Comparison of ENCODE assay signal across 14 mouse cellular contexts in the genomic region with DNA sequence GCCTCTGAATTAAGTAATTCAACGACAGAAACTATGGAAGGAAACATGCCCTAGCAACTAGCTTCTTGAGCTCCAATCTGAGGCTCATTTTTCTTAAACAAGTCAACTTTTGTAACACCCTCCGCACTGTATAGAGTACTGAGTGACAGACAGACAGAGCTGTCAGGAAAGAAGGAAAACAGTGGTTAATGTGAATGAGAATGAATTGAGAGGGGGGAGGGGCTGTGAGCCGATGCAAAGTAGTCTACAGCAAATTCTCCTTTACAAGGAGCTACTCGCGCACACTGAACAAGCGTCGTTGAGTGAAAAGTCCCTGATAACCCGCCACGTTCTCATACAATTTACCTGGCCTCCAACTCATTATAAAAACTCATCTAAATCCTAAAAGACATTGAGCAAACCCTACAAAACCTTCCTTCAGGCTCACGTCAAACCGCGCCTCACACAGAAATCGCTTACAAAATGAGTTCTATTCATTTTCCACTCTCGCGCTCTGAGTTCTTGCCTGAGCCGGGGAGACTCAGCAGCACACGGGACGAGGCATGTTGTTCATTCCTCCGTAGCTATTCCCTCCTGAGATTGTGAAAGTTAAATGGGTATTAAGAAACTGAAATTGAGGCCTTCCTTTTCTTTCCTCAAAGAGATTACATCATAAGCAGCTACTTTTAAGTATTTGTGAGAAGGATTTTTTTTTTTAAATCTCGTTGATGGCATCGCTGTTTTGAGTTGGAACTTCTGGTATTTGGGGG. TPM values are rescaled to one million over a fixed set of nuclear protein-coding genes. Genes with fewer than 3 reads are reported as not detected.
A peak's percentile ranks its signal among the peaks of the same experiment; 100 is the strongest.
DNase-seq lines count a peak whose midpoint lies in the region; ATAC-seq and TF ChIP-seq lines count a peak whose summit lies in the region.
"Had no signal": no experiment of that assay in that cellular context is flagged by ENCODE, and none has a peak within 500 bp of the region (broad histone marks: within the 10 kb centered on the region; RNA-seq: fewer than 3 reads in every experiment).

No protein-coding gene starts in this region.

- no peak overlapping the region for H3K4me3 ChIP-seq in heart, embryonic 13.5 days
- no peak overlapping the region for H3K4me3 ChIP-seq in embryonic facial prominence, embryonic 12.5 days
- H3K4me3 ChIP-seq in forebrain, postnatal 0 days (ENCODE audit: low read depth, low read length), result peak overlapping the region; percentile 11; the same call in 1 of the 2 replicates
- no peak overlapping the region for H3K4me3 ChIP-seq in cerebellum, adult 2 months (replicated peaks; ENCODE audit: insufficient read depth, low read depth, low read length)

- TF ChIP-seq POLR2A in cerebellum, adult 2 months (IDR thresholded peaks at IDR 0.05; ENCODE audit: borderline replicate concordance, insufficient read depth, low read length), result no peak

- H3K4me2 ChIP-seq in heart, embryonic 13.5 days, result peak overlapping the region; percentile 16; the same call in 1 of the 2 replicates
- peak overlapping the region; percentile 10; the same call in 1 of the 2 replicates for H3K4me2 ChIP-seq in embryonic facial prominence, embryonic 12.5 days (replicated peaks)
- H3K4me2 ChIP-seq in forebrain, postnatal 0 days (ENCODE audit: low read depth), result peak overlapping the region; percentile 38

- no peaks in the 10 kb centered on the region for H3K36me3 ChIP-seq in heart, embryonic 13.5 days
- H3K36me3 ChIP-seq in embryonic facial prominence, embryonic 12.5 days, result no peaks in the 10 kb centered on the region
- H3K36me3 ChIP-seq in forebrain, postnatal 0 days (ENCODE audit: insufficient read depth), result no peaks in the 10 kb centered on the region
- H3K36me3 ChIP-seq: G1E had no signal

- no peak for DNase-seq in heart, adult 9 months (ENCODE audit: low spot score in 2 of 2)
- peak; percentile 58 for DNase-seq in forebrain, postnatal 0 days
- no peak for DNase-seq in cerebellum, adult 2 months
- no peak for DNase-seq in cerebellum, adult 11-12 months
- DNase-seq in adrenal gland, postnatal 25 days, result no peak
- DNase-seq: B cell, adult 2 months; gastrocnemius, postnatal 10 days; heart, postnatal 14 days; kidney, adult 9 months; lung, adult 2 months had no signal

- no peak overlapping the region for H3K9ac ChIP-seq in heart, embryonic 13.5 days
- no peak overlapping the region for H3K9ac ChIP-seq in embryonic facial prominence, embryonic 12.5 days
- H3K9ac ChIP-seq in forebrain, postnatal 0 days, result no peak overlapping the region

- H3K4me1 ChIP-seq in heart, embryonic 13.5 days, result peaks cover 9% of the 10 kb centered on the region
- H3K4me1 ChIP-seq in embryonic facial prominence, embryonic 12.5 days, result no peaks in the 10 kb centered on the region
- 0 out of 2 replicates have a peak, but pooled peaks cover 5% of the 10 kb centered on the region for H3K4me1 ChIP-seq in forebrain, postnatal 0 days (ENCODE audit: insufficient read depth)
- H3K4me1 ChIP-seq in cerebellum, adult 2 months (ENCODE audit: control insufficient read depth, insufficient read depth, low read length), result peaks cover 2% of the 10 kb centered on the region; the same call in 1 of the 2 replicates

- 58% methylated on average over 21 of the region's 21 CpGs for WGBS in heart, embryonic 13.5 days
- 55% methylated on average over 21 of the region's 21 CpGs for WGBS in embryonic facial prominence, embryonic 12.5 days
- WGBS in forebrain, postnatal 0 days, result 26% methylated on average over 21 of the region's 21 CpGs
- WGBS in cerebellum, adult 2 months, result 83% methylated on average over 21 of the region's 21 CpGs

- H3K9me3 ChIP-seq in heart, embryonic 13.5 days, result no peaks in the 10 kb centered on the region
- H3K9me3 ChIP-seq in embryonic facial prominence, embryonic 12.5 days, result no peaks in the 10 kb centered on the region
- H3K9me3 ChIP-seq in forebrain, postnatal 0 days (ENCODE audit: low read length), result no peaks in the 10 kb centered on the region
- H3K9me3 ChIP-seq: G1E had no signal

- H3K27ac ChIP-seq in heart, embryonic 13.5 days (replicated peaks), result no peak overlapping the region
- H3K27ac ChIP-seq in embryonic facial prominence, embryonic 12.5 days, result no peak overlapping the region
- no peak overlapping the region; the same call in 1 of the 2 replicates for H3K27ac ChIP-seq in forebrain, postnatal 0 days (ENCODE audit: low read depth, low read length)
- H3K27ac ChIP-seq in cerebellum, adult 2 months (ENCODE audit: insufficient read depth, low read length), result no peak overlapping the region; the same call in 1 of the 2 replicates

- ATAC-seq in heart, embryonic 13.5 days (ENCODE audit: extremely low read depth, insufficient number of reproducible peaks, low FRiP score, low TSS enrichment), result no peak
- ATAC-seq in embryonic facial prominence, embryonic 12.5 days (ENCODE audit: insufficient number of reproducible peaks, insufficient read depth, low FRiP score, low TSS enrichment), result no peak
- peak; percentile 61 for ATAC-seq in forebrain, postnatal 0 days
- ATAC-seq in megakaryocyte progenitor cell, adult 5-6 weeks (replicated peaks; ENCODE audit: poor library complexity), result peak; percentile 75

- H3K27me3 ChIP-seq in heart, embryonic 13.5 days (replicated peaks), result peaks cover 5% of the 10 kb centered on the region; the same call in 1 of the 2 replicates
- no peaks in the 10 kb centered on the region for H3K27me3 ChIP-seq in embryonic facial prominence, embryonic 12.5 days
- no peaks in the 10 kb centered on the region for H3K27me3 ChIP-seq in forebrain, postnatal 0 days (ENCODE audit: insufficient read depth, low read length)
- H3K27me3 ChIP-seq in cerebellum, adult 2 months (ENCODE audit: control insufficient read depth, insufficient read depth, low read length), result no peaks in the 10 kb centered on the region

- no peak for TF ChIP-seq CTCF in forebrain, postnatal 0 days (IDR thresholded peaks at IDR 0.05; ENCODE audit: low read depth)
- no peak for TF ChIP-seq CTCF in cerebellum, adult 2 months (IDR thresholded peaks at IDR 0.05; ENCODE audit: borderline replicate concordance, insufficient read depth, low read depth, low read length)

RNA-seq across cellular contexts. Expression of gene Ntn4, which starts 54.7 kb away (rescaled TPM):
- 0.82 and 1.3 TPM in 2 replicates for polyA plus RNA-seq in heart, embryonic 13.5 days (2015; fragmentation: Nextera tagmentation; extraction: Ambion mirVana)
- 0.89 and 1.5 TPM in 2 replicates for polyA plus RNA-seq in embryonic facial prominence, embryonic 12.5 days (2016; fragmentation: Nextera tagmentation; extraction: Ambion mirVana)
- 4.3 and 6.1 TPM in 2 replicates for total RNA-seq in forebrain, postnatal 0 days (2014; rRNA removed)
- 0.40 and 1.2 TPM in 2 replicates for polyA plus RNA-seq in forebrain, postnatal 0 days (2015; fragmentation: Nextera tagmentation; extraction: Ambion mirVana)
- total RNA-seq in megakaryocyte progenitor cell, adult 5-6 weeks (2015), result 1.2 TPM in 2 replicates
- 0.74 and 1.1 TPM in 2 replicates for total RNA-seq in megakaryocyte progenitor cell, adult 5-6 weeks (2017)
- 14.6 and 17.3 TPM in 2 replicates for polyA plus RNA-seq in cerebellum, adult 2 months (2012; rRNA removed)
- total RNA-seq in adrenal gland, postnatal 25 days (2021), result 12.8 and 13.2 TPM in 2 replicates
- polyA plus RNA-seq: G1E had no signal

Comparison
In these comparisons a context has a peak if more than half of its experiments do, and no peak if none do; other contexts are left out.
1. ATAC-seq: peak in forebrain, postnatal 0 days (single experiment) and megakaryocyte progenitor cell, adult 5-6 weeks (single experiment); none in heart, embryonic 13.5 days (single experiment) and embryonic facial prominence, embryonic 12.5 days (single experiment).
2. Peak in every context shown above with its lines, with median percentiles within 50 percentile points of each other: H3K4me2 ChIP-seq.